Mouse (Mus musculus): Measurements from ENCODE around the gene Slc7a7. TPM values are rescaled to one million over a fixed set of nuclear protein-coding genes. Genes with fewer than 3 reads are reported as not detected.

Slc7a7 gene
- polyA plus RNA-seq, 1 experiment = 1.5 TPM

GRCm38 (mm10) chr14:54379571-54379970, 38.0 kb downstream of the Slc7a7 start:
- 69% methylated on average over 13 of the region's 13 CpGs for WGBS
- TF ChIP-seq POLR2A (IDR thresholded peaks at IDR 0.05; ENCODE audit: borderline replicate concordance, insufficient read depth, low read length) (no peak), CTCF (IDR thresholded peaks at IDR 0.05; ENCODE audit: borderline replicate concordance, insufficient read depth, low read depth, low read length) (no peak)
- no peak overlapping the region for H3K27ac ChIP-seq (ENCODE audit: insufficient read depth, low read length)
- no peaks in the 10 kb centered on the region for H3K4me1 ChIP-seq (ENCODE audit: control insufficient read depth, insufficient read depth, low read length)
- H3K27me3 ChIP-seq (ENCODE audit: control insufficient read depth, insufficient read depth, low read length) = no peaks in the 10 kb centered on the region
- DNase-seq = no peak
- no peak overlapping the region for H3K4me3 ChIP-seq (replicated peaks; ENCODE audit: insufficient read depth, low read depth, low read length)

GRCm38 (mm10) chr14:54377166-54377565, 40.4 kb downstream of the Slc7a7 start:
- Histone ChIP-seq H3K27me3 (ENCODE audit: control insufficient read depth, insufficient read depth, low read length) (no peaks in the 10 kb centered on the region), H3K27ac (ENCODE audit: insufficient read depth, low read length) (no peak overlapping the region), H3K4me3 (replicated peaks; ENCODE audit: insufficient read depth, low read depth, low read length) (no peak overlapping the region), H3K4me1 (ENCODE audit: control insufficient read depth, insufficient read depth, low read length) (no peaks in the 10 kb centered on the region)
- DNase-seq = no peak
- WGBS = 75% methylated on average over 6 of the region's 6 CpGs
- TF ChIP-seq POLR2A (IDR thresholded peaks at IDR 0.05; ENCODE audit: borderline replicate concordance, insufficient read depth, low read length) (no peak), CTCF (IDR thresholded peaks at IDR 0.05; ENCODE audit: borderline replicate concordance, insufficient read depth, low read depth, low read length) (no peak)

DNA sequence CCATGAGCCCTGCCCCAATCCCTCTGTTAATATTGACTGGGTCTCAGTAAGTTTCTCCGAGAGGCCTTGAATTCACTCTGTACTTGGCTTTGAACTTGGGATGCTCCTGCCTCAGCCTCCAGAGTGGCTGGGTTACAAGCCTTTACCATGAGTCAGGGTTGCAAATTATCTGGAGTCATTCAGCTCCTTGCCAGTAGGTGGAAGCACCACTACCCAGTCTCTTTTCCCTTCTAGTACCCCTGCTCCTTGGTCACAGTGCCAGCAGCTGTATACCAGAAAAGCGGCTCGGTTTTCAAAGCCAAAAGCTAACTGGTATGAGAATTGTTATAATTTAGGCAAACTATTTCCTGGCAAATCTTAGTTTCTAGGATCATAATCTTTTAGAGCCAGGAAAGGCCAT, 41.7 kb downstream of the Slc7a7 start:
- 54% methylated on average over 3 of the region's 3 CpGs for WGBS
- DNase-seq = no peak
- Histone ChIP-seq H3K27me3 (ENCODE audit: control insufficient read depth, insufficient read depth, low read length) (no peaks in the 10 kb centered on the region), H3K4me1 (ENCODE audit: control insufficient read depth, insufficient read depth, low read length) (no peaks in the 10 kb centered on the region), H3K27ac (ENCODE audit: insufficient read depth, low read length) (no peak overlapping the region), H3K4me3 (replicated peaks; ENCODE audit: insufficient read depth, low read depth, low read length) (no peak overlapping the region)
- peak; percentile 15; the same call in 1 of the 2 replicates for TF ChIP-seq CTCF (IDR thresholded peaks at IDR 0.05; ENCODE audit: borderline replicate concordance, insufficient read depth, low read depth, low read length)
- no peak for TF ChIP-seq POLR2A (IDR thresholded peaks at IDR 0.05; ENCODE audit: borderline replicate concordance, insufficient read depth, low read length)

- WGBS = 86% methylated on average over 9 of the region's 9 CpGs
- H3K27ac ChIP-seq (ENCODE audit: insufficient read depth, low read length) = no peak overlapping the region
- DNase-seq = no peak
Measured at GRCm38 (mm10) chr14:54372923-54373322, 44.7 kb downstream of the Slc7a7 start.

DNA sequence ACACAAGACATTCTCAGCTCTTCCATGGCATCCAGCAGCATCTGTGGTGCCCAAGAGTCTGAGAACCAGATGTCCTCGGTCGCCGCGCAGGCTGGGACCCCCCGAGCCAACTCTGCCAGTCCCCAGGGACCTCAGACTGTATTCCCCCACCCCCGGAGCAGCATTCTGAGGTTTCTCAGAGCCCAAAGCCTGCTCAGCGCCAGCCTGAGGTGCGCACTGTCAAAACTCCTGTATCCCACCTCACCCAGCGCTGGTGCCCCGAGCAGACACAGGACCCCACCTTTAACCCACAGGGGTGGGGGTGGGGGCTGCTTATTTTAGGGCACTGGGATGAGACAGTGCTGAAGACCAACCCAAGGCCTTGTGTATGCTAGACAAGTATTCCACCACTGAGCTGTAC, 46.1 kb downstream of the Slc7a7 start:
- 66% methylated on average over 10 of the region's 10 CpGs for WGBS
- H3K27me3 ChIP-seq (ENCODE audit: control insufficient read depth, insufficient read depth, low read length) = no peaks in the 10 kb centered on the region
- TF ChIP-seq CTCF (IDR thresholded peaks at IDR 0.05; ENCODE audit: borderline replicate concordance, insufficient read depth, low read depth, low read length) (no peak), POLR2A (IDR thresholded peaks at IDR 0.05; ENCODE audit: borderline replicate concordance, insufficient read depth, low read length) (no peak)
- DNase-seq = no peak
- no peaks in the 10 kb centered on the region for H3K4me1 ChIP-seq (ENCODE audit: control insufficient read depth, insufficient read depth, low read length)
- no peak overlapping the region for H3K27ac ChIP-seq (ENCODE audit: insufficient read depth, low read length)
- no peak overlapping the region for H3K4me3 ChIP-seq (replicated peaks; ENCODE audit: insufficient read depth, low read depth, low read length)

More at GRCm38 (mm10) chr14:54372923-54373322, 44.7 kb downstream of the Slc7a7 start:
- Histone ChIP-seq H3K4me3 (replicated peaks; ENCODE audit: insufficient read depth, low read depth, low read length) (no peak overlapping the region), H3K4me1 (ENCODE audit: control insufficient read depth, insufficient read depth, low read length) (no peaks in the 10 kb centered on the region), H3K27me3 (ENCODE audit: control insufficient read depth, insufficient read depth, low read length) (no peaks in the 10 kb centered on the region)
- TF ChIP-seq POLR2A (IDR thresholded peaks at IDR 0.05; ENCODE audit: borderline replicate concordance, insufficient read depth, low read length) (no peak), CTCF (IDR thresholded peaks at IDR 0.05; ENCODE audit: borderline replicate concordance, insufficient read depth, low read depth, low read length) (no peak)

DNA sequence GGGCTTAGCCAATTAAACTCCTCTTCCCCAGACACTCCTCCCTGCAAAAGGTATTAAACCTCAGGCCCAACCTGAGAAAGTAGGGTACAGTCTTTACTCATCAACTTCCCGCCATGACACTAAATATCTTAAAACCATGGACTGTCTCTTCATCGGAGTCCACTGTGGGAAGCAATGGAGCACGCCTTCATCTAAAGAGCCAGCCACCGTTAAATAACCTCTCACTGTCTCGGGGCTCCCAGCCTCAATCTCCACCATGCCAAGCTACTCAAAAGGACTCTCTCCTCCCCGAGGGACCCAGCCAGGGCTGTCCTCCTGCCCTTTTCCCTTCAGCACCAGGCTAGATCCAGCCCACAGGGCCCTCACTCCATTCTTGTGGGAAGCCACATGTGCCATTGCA, 47.0 kb downstream of the Slc7a7 start:
- H3K27ac ChIP-seq (ENCODE audit: insufficient read depth, low read length) = no peak overlapping the region
- WGBS = 90% methylated on average over 6 of the region's 6 CpGs
- H3K27me3 ChIP-seq (ENCODE audit: control insufficient read depth, insufficient read depth, low read length) = no peaks in the 10 kb centered on the region
- no peak for TF ChIP-seq CTCF (IDR thresholded peaks at IDR 0.05; ENCODE audit: borderline replicate concordance, insufficient read depth, low read depth, low read length)
- no peak for TF ChIP-seq POLR2A (IDR thresholded peaks at IDR 0.05; ENCODE audit: borderline replicate concordance, insufficient read depth, low read length)
- no peak for DNase-seq
- H3K4me3 ChIP-seq (replicated peaks; ENCODE audit: insufficient read depth, low read depth, low read length) = no peak overlapping the region
- no peaks in the 10 kb centered on the region for H3K4me1 ChIP-seq (ENCODE audit: control insufficient read depth, insufficient read depth, low read length)

DNA sequence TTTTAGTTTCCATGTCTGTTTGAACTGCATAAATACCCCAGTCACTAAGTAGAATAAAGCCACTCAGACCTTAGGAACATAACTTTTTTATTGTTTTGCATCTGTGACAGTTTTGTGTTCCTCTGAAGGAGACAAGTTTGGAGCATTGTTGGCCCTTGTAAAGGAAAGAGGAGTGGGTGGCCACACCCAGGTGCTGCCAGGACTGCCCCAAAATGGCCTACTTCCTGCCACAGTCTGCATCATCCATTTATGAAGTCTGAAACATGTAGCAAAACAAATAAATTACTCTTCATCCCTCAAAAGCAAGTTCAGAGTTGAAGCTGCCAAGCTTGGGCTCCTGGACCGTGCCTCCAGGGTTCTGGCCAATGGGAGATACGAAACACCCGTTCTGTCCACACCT, 48.2 kb downstream of the Slc7a7 start:
- WGBS = 91% methylated on average over 3 of the region's 3 CpGs
- DNase-seq = no peak
- H3K4me1 ChIP-seq (ENCODE audit: control insufficient read depth, insufficient read depth, low read length) = no peaks in the 10 kb centered on the region
- H3K4me3 ChIP-seq (replicated peaks; ENCODE audit: insufficient read depth, low read depth, low read length) = no peak overlapping the region
- H3K27ac ChIP-seq (ENCODE audit: insufficient read depth, low read length) = no peak overlapping the region
- no peak for TF ChIP-seq CTCF (IDR thresholded peaks at IDR 0.05; ENCODE audit: borderline replicate concordance, insufficient read depth, low read depth, low read length)
- TF ChIP-seq POLR2A (IDR thresholded peaks at IDR 0.05; ENCODE audit: borderline replicate concordance, insufficient read depth, low read length) = no peak
- H3K27me3 ChIP-seq (ENCODE audit: control insufficient read depth, insufficient read depth, low read length) = no peaks in the 10 kb centered on the region

- TF ChIP-seq POLR2A (IDR thresholded peaks at IDR 0.05; ENCODE audit: borderline replicate concordance, insufficient read depth, low read length) (no peak), CTCF (IDR thresholded peaks at IDR 0.05; ENCODE audit: borderline replicate concordance, insufficient read depth, low read depth, low read length) (no peak)
- no peak for DNase-seq
- Histone ChIP-seq H3K27me3 (ENCODE audit: control insufficient read depth, insufficient read depth, low read length) (no peaks in the 10 kb centered on the region), H3K27ac (ENCODE audit: insufficient read depth, low read length) (no peak overlapping the region), H3K4me1 (ENCODE audit: control insufficient read depth, insufficient read depth, low read length) (peaks cover under 1% of the 10 kb centered on the region; the same call in 1 of the 2 replicates), H3K4me3 (replicated peaks; ENCODE audit: insufficient read depth, low read depth, low read length) (no peak overlapping the region)
- WGBS = 60% methylated on average over 18 of the region's 18 CpGs
Measured at GRCm38 (mm10) chr14:54367429-54368060, 50.0 kb downstream of the Slc7a7 start.

Data from cerebellum, adult 2 months (tissue).